Mouse (Mus musculus): ENCODE results near the gene Zfp800.

DNA sequence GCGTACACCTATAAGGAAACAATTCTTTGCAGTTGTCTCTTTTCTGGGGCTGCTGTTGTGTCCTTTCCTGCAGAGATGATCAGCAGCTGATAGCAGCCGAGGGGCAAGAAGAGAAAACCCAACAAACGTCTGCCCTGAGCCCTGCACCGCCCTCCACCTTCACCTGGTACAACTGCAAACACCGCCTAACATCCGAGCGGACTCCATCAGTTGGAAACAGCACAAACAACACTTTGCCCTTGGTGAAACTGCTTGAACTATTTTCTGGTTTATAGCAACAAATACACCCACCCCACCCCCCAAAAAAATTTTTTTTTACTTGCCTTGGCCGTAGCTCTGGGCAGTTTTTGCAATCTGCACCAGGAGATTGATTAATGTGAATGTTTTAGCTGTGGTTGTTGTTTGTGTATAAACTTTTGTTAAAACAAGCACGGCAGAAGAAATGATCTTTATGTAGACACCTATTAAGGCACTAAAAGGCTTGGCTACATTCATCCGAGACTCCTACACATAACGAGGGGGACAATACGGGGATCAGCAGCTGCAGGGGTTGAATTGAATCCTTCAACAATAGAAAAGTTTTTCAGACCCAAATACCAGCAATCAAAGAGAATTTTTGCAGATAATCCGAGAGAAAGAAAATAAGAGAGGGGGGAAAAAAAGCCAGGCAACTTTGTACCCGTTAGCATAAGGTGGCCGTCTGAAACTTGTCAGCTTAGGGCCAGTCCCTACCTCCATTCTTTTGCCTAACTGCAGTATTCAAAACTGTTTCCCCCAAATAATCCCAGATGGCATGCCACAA lies 1.6 kb downstream of the Zfp800 start:
- TF ChIP-seq HCFC1 (IDR thresholded peaks at IDR 0.05; ENCODE audit: borderline replicate concordance, insufficient read depth, low read length) (no peak), CHD2 (IDR thresholded peaks at IDR 0.05; ENCODE audit: low read depth, low read length) (no peak), ZNF384 (IDR thresholded peaks at IDR 0.05; ENCODE audit: low read depth, low read length) (no peak), MAFK (IDR thresholded peaks at IDR 0.05; ENCODE audit: insufficient read depth, low read depth, low read length) (no peak)
